Mouse (Mus musculus) lung, adult 2 months (tissue): ENCODE measurements at regions not wholly inside any gene's neighbourhood (a gene's known extent, or its start where the extent isn't known, plus 50 kb on each side); places are given as distances from the start of the nearest gene placed in this dataset.

ENCODE experiments used
- CTCF ChIP-seq: fragments of 200-500 bp; IDR thresholded peaks from 2 replicates; pipeline ENCODE4 v1.5.1; 2011; ENCODE audit warnings: mild to moderate bottlenecking, low read length, control low read depth; ENCODE audit not compliant: insufficient read depth
- POLR2A ChIP-seq: fragments of 200-500 bp; IDR thresholded peaks from 2 replicates; pipeline ENCODE4 v1.6.1; 2011; ENCODE audit warnings: low read depth, mild to moderate bottlenecking, control low read depth, low read length, borderline replicate concordance; ENCODE audit errors: extremely low read depth

- TF ChIP-seq CTCF (no peak), POLR2A (no peak)
Observed at GRCm38 (mm10) chr12:12578278-12578677, 316.3 kb downstream of the Fam49a start.
